14 mouse cellular contexts compared by ENCODE assay signal in the genomic region with DNA sequence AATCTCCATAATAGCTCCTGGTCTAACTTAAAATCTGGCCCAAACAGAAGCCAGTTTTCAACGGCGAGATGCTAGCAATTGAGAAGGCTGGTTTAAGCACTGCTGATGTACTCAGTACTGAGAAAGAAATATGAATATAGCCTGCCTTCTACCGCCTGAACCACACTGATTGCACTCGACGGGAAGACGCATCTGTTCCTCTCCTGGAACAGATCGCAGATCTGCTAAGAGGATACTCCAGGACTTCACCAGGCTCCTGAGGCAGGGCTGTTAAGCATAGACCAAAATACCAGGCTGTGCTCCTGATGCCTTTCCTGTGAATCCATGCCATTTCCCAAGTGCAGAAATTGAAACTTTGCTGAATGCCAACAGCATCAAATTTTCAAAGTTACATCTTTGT.
"Had no signal": no experiment of that assay in that cellular context is flagged by ENCODE, and none has a peak within 500 bp of the region (broad histone marks: within the 10 kb centered on the region; RNA-seq: fewer than 3 reads in every experiment).

No protein-coding gene starts in this region.

- ATAC-seq: hindbrain, embryonic 16.5 days; inflammation-experienced regulatory T-cells, adult 6 months; intestine, embryonic 15.5 days; intestine, postnatal 0 days had no signal

- DNase-seq: gastrocnemius, postnatal 14 days; heart, adult 18-20 months; heart, postnatal 10 days; heart, postnatal 4 days; kidney, adult 18-20 months; kidney, adult 8-10 months; kidney, postnatal 10 days; kidney, postnatal 25 days; kidney, postnatal 4 days; liver had no signal
